In the genomic region with DNA sequence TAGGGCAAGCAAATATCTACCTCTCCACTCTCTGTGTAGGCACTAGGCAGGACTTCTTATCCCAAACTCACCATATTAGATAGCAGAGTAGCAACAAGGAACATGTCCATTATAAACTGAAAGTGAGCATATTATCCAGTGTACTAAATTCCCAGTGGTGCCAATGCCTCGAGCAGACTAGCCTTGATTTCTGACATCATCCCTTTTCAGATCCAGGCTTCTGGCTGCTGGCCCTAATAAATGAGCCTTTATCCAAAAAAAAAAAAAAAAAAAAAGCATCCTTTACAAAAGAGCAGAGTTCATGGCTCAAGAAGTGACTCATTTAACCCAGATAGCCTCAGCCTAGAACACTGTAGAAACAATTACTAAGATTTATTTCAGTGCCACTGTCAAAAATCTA, we compare ENCODE assay signal across 11 mouse cellular contexts.
"Had no signal": no experiment of that assay in that cellular context is flagged by ENCODE, and none has a peak within 500 bp of the region (broad histone marks: within the 10 kb centered on the region; RNA-seq: fewer than 3 reads in every experiment).

No protein-coding gene starts in this region.

- ATAC-seq: liver, embryonic 12.5 days had no signal

- H3K9ac ChIP-seq: limb, embryonic 15.5 days; liver, embryonic 12.5 days; lung, embryonic 14.5 days; neural tube, embryonic 12.5 days had no signal

- H3K36me3 ChIP-seq: limb, embryonic 15.5 days; liver, embryonic 12.5 days; midbrain, embryonic 10.5 days; neural tube, embryonic 12.5 days had no signal

- DNase-seq: kidney, postnatal 25 days; lung, embryonic 14.5 days; lung, postnatal 10 days; lung, postnatal 4 days; spleen, adult 18-20 months; thymus, adult 2 months; thymus, postnatal 36 days had no signal

- H3K27ac ChIP-seq: limb, embryonic 15.5 days; liver, embryonic 12.5 days; midbrain, embryonic 10.5 days; neural tube, embryonic 12.5 days had no signal

- H3K4me1 ChIP-seq: limb, embryonic 15.5 days; liver, embryonic 12.5 days; midbrain, embryonic 10.5 days; neural tube, embryonic 12.5 days had no signal

- H3K4me3 ChIP-seq: limb, embryonic 15.5 days; liver, embryonic 12.5 days; midbrain, embryonic 10.5 days; neural tube, embryonic 12.5 days had no signal

- H3K27me3 ChIP-seq: limb, embryonic 15.5 days; liver, embryonic 12.5 days; neural tube, embryonic 12.5 days had no signal

- H3K4me2 ChIP-seq: limb, embryonic 15.5 days; liver, embryonic 12.5 days; lung, embryonic 14.5 days; neural tube, embryonic 12.5 days had no signal

- H3K9me3 ChIP-seq: limb, embryonic 15.5 days; liver, embryonic 12.5 days; midbrain, embryonic 10.5 days; neural tube, embryonic 12.5 days had no signal
